Mouse (Mus musculus) urinary bladder, postnatal 4 days (tissue): Measurements from ENCODE around the gene Fbxo7.

Experiments
- DNase-seq, 2 experiments: peaks; one replicate each; pipeline ENCODE4 v3.0.0; 2021 to 2022; ENCODE audit warnings: low spot score in 2 of 2

The Fbxo7 gene

DNA sequence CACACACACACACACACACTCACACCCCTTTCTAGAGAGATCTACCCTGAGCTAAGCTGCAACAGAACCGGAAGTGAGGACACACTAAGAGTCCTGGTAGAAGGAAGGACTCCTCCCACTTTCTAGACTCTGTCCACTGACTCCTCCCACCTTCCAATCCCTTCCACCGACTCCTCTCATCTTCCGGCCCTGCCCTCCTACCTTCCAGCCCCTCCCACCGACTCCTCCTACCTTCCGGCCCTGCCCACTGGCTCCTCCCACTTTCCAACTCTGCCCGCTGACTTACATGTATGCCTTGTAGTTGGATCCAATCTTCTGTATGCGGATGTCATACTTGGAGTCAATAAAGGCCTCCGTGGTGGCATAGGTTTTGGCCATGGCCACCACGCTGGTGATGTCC lies 58.1 kb downstream of the Fbxo7 start:
- DNase-seq = no peak

DNA sequence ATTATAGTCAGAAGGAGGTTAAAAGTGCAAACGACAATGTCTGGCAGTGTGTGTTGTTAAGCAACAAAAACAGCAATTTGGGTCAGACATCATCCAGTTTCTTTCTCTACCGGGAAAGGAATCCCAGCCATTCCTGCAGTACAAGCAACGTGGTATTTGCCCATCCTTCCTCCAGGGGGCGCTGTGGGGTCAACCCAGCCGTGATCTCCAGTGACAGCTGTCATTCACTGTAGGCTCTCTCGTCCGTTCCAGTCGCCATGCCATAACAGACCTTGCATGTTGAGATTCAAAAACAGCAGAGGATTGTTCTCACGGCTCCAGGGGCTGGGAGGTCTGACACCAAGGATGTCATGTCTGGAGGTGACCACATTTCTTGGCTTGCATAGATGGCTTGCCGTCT lies 70.1 kb downstream of the Fbxo7 start:
- DNase-seq = no peak

DNA sequence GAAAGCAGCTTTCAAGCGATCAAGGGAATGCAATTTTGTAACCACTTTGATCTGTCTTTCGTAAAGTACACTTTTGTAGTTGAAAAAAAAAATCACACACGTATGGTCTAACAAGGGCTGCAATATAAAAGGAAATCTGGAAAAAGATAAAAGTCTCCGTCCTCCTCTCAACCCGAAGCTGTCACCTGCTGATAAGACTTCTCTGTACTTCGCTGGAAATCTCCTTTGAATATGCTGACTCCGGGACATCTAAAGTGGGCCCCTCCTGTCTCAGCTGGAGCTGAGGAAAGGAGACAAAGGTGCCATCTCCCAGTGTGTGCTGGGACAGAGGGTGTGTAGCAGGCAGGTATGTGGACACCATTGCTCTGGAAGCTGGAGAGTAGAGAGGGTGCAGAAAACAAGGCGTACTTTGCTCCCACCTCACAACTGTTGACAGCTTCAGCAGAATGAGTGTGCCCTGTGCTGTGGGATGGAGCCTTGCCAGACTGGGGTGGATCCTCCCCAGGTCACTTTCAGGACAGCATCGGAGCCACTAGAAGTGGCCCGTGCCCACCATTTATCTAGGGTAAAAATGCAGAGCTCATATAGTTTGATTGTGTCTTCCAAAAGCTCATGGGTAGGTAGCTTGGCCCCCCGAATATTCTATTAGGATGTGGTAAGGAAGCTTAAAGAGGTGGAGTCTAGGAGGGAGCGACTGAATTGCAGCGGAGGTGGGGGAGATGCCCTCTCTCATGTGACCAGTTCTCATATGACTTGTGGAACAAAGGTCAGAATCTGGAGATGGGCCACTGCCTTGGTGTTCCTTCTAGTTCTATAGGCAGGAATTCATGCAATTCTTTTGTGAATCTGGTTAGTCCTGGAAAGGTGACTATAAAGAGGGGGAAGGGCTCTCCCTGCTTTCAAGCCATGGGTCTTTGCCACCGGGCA lies 71.6 kb downstream of the Fbxo7 start:
- no peak for DNase-seq

- DNase-seq = no peak
Measured at GRCm38 (mm10) chr10:86098363-86098762, 76.6 kb downstream of the Fbxo7 start.

DNA sequence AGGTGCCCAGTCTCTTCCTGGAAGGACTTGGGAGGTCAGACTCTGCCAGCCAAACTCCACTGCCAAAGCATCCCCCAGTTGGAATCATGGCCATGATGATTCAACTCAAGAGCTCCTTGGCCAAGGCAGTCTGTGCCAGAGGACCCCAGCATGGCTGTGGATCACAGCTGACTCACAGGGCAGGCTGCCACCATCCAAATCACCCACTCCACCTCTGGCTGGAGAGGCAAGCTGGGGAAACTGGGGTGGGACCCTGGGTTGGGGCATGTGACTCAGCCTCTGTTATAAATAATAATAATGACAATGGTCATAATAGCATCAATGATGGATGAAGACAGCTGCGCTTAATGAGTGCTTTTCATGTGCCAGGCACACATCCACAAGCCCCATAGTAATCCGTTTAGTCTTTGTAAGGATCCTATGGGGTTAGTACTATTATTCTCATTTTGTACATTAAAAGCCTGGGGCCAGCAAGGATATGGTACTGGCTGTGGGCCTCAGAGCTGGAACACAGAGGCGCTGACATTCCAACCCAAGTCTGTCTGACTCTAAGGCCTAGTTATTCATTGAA lies 78.6 kb downstream of the Fbxo7 start:
- DNase-seq = no peak
